Comparison of ENCODE assay signal across 29 mouse cellular contexts in the genomic region with DNA sequence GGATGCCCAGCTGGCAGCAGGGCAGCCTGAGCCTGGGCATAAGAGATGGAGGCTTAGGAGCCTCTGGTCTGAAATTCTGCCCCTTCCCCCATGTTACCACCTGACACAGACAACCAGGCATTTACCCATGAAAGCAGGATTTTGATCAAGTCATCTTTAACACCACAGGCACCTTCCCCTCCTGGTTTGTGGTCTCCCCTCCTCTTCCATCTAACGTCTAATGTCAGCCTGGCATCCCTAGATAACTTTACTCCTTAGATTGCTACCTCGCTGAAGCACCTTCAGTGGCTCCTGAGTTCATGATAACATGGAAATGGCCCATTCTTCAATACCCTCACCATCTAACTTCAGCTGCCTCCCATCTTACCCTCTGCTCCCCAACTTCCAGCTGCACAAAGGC. TPM values are rescaled to one million over a fixed set of nuclear protein-coding genes. Genes with fewer than 3 reads are reported as not detected.
A peak's percentile ranks its signal among the peaks of the same experiment; 100 is the strongest.
DNase-seq lines count a peak whose midpoint lies in the region; ATAC-seq and TF ChIP-seq lines count a peak whose summit lies in the region.
"Had no signal": no experiment of that assay in that cellular context is flagged by ENCODE, and none has a peak within 500 bp of the region (broad histone marks: within the 10 kb centered on the region; RNA-seq: fewer than 3 reads in every experiment).

No protein-coding gene starts in this region.

- TF ChIP-seq CTCF in layer of hippocampus, adult 2 months (conservative IDR thresholded peaks at IDR 0.05): no peak

- no peaks in the 10 kb centered on the region for H3K9me3 ChIP-seq in liver, embryonic 12.5 days (replicated peaks)
- H3K9me3 ChIP-seq in liver, embryonic 15.5 days (replicated peaks): no peaks in the 10 kb centered on the region
- H3K9me3 ChIP-seq in midbrain, embryonic 11.5 days (ENCODE audit: control insufficient read depth, low read length): no peaks in the 10 kb centered on the region
- H3K9me3 ChIP-seq: embryonic facial prominence, embryonic 10.5 days; embryonic facial prominence, embryonic 13.5 days; forebrain, embryonic 12.5 days; forebrain, embryonic 15.5 days; G1E; hindbrain, embryonic 13.5 days had no signal

- H3K4me2 ChIP-seq in liver, embryonic 12.5 days: no peak overlapping the region
- peak overlapping the region; percentile 46; the same call in 1 of the 2 replicates for H3K4me2 ChIP-seq in liver, embryonic 15.5 days
- no peak overlapping the region for H3K4me2 ChIP-seq in midbrain, embryonic 11.5 days
- H3K4me2 ChIP-seq: embryonic facial prominence, embryonic 13.5 days; forebrain, embryonic 12.5 days; forebrain, embryonic 15.5 days; heart, embryonic 11.5 days; hindbrain, embryonic 13.5 days had no signal

- peaks cover 29% of the 10 kb centered on the region for H3K4me1 ChIP-seq in liver, embryonic 12.5 days
- peaks cover 32% of the 10 kb centered on the region for H3K4me1 ChIP-seq in liver, embryonic 15.5 days (replicated peaks)
- H3K4me1 ChIP-seq in midbrain, embryonic 11.5 days (ENCODE audit: control insufficient read depth, insufficient read depth, low read length): no peaks in the 10 kb centered on the region
- H3K4me1 ChIP-seq: forebrain, embryonic 15.5 days had no signal

- H3K4me3 ChIP-seq in layer of hippocampus, adult 2 months: no peak overlapping the region
- no peak overlapping the region for H3K4me3 ChIP-seq in liver, embryonic 12.5 days
- no peak overlapping the region for H3K4me3 ChIP-seq in liver, embryonic 15.5 days (replicated peaks)
- H3K4me3 ChIP-seq in midbrain, embryonic 11.5 days (ENCODE audit: low read depth, low read length): no peak overlapping the region
- H3K4me3 ChIP-seq: embryonic facial prominence, embryonic 10.5 days; embryonic facial prominence, embryonic 13.5 days; erythroblast, embryonic 14.5 days; forebrain, embryonic 12.5 days; forebrain, embryonic 15.5 days; heart, adult 2 months; hindbrain, embryonic 13.5 days had no signal

- DNase-seq in layer of hippocampus, adult 2 months (ENCODE audit: low spot score in 2 of 2): no peak
- no peak for DNase-seq in layer of hippocampus, postnatal 36 days
- no peak for DNase-seq in midbrain, embryonic 11.5 days (ENCODE audit: low spot score, missing footprints)
- DNase-seq in adipocyte (ENCODE audit: low spot score): no peak
- DNase-seq in testis, postnatal 10 days (ENCODE audit: low spot score): no peak
- DNase-seq: adrenal gland, adult 2 months; adrenal gland, postnatal 14 days; B cell, adult 2 months; cerebellum, adult 11-12 months; cerebellum, adult 8-10 months; cerebellum, postnatal 10 days; cerebellum, postnatal 36 days; embryo, embryonic 11 days; gastrocnemius, postnatal 25 days; heart, adult 2 months had no signal

- no peak overlapping the region for H3K9ac ChIP-seq in liver, embryonic 12.5 days
- H3K9ac ChIP-seq in liver, embryonic 15.5 days: no peak overlapping the region
- no peak overlapping the region for H3K9ac ChIP-seq in midbrain, embryonic 11.5 days (ENCODE audit: low read length)
- H3K9ac ChIP-seq: embryonic facial prominence, embryonic 13.5 days; forebrain, embryonic 12.5 days; forebrain, embryonic 15.5 days; hindbrain, embryonic 13.5 days had no signal

- peak; percentile 46 for ATAC-seq in liver, embryonic 12.5 days
- no peak for ATAC-seq in liver, embryonic 15.5 days (ENCODE audit: insufficient read depth)
- peak; percentile 68 for ATAC-seq in megakaryocyte-erythroid progenitor cell, adult 5-6 weeks (replicated peaks; ENCODE audit: low FRiP score, low TSS enrichment, poor library complexity, severe bottlenecking)
- ATAC-seq in midbrain, embryonic 11.5 days (ENCODE audit: low FRiP score): no peak
- ATAC-seq: forebrain, embryonic 15.5 days; hindbrain, embryonic 16.5 days had no signal

- H3K36me3 ChIP-seq in liver, embryonic 12.5 days: no peaks in the 10 kb centered on the region
- H3K36me3 ChIP-seq in liver, embryonic 15.5 days (replicated peaks): no peaks in the 10 kb centered on the region
- H3K36me3 ChIP-seq in midbrain, embryonic 11.5 days (ENCODE audit: control insufficient read depth, insufficient read depth, low read length): no peaks in the 10 kb centered on the region
- H3K36me3 ChIP-seq: embryonic facial prominence, embryonic 10.5 days; embryonic facial prominence, embryonic 13.5 days; forebrain, embryonic 12.5 days; forebrain, embryonic 15.5 days; G1E; hindbrain, embryonic 13.5 days had no signal

- WGBS in liver, embryonic 12.5 days (ENCODE audit: insufficient replicate concordance): 26% methylated on average over 2 of the region's 2 CpGs
- 7% methylated on average over 2 of the region's 2 CpGs for WGBS in liver, embryonic 15.5 days (ENCODE audit: insufficient replicate concordance)
- WGBS in midbrain, embryonic 11.5 days: 78% methylated on average over 2 of the region's 2 CpGs

- H3K27ac ChIP-seq in layer of hippocampus, adult 2 months: peak overlapping the region; percentile 86
- no peak overlapping the region for H3K27ac ChIP-seq in liver, embryonic 12.5 days
- H3K27ac ChIP-seq in liver, embryonic 15.5 days (replicated peaks): no peak overlapping the region
- H3K27ac ChIP-seq in midbrain, embryonic 11.5 days (ENCODE audit: low read depth, low read length): no peak overlapping the region
- H3K27ac ChIP-seq: embryonic facial prominence, embryonic 10.5 days; embryonic facial prominence, embryonic 13.5 days; forebrain, embryonic 12.5 days; forebrain, embryonic 15.5 days; heart, adult 2 months; hindbrain, embryonic 13.5 days had no signal

- H3K27me3 ChIP-seq in liver, embryonic 12.5 days (replicated peaks): peaks cover 7% of the 10 kb centered on the region
- no peaks in the 10 kb centered on the region for H3K27me3 ChIP-seq in liver, embryonic 15.5 days
- H3K27me3 ChIP-seq in midbrain, embryonic 11.5 days (ENCODE audit: control insufficient read depth, insufficient read depth, low read length): no peaks in the 10 kb centered on the region
- H3K27me3 ChIP-seq: CH12.LX; forebrain, embryonic 12.5 days; forebrain, embryonic 15.5 days; hindbrain, embryonic 13.5 days; Patski had no signal

RNA-seq across cellular contexts. Expression of a gene that starts 26.1 kb away (rescaled TPM):
- total RNA-seq in layer of hippocampus, adult 2 months (2021): 10 to 100 TPM; 26.2 to 27.1 TPM
- total RNA-seq in layer of hippocampus, postnatal 36 days (2021): 10 to 100 TPM; 20.6 to 26.8 TPM
- 19.7 and 20.7 TPM in 2 replicates for polyA plus RNA-seq in liver, embryonic 12.5 days (2016; fragmentation: Nextera tagmentation; extraction: Ambion mirVana)
- 9.4 and 10.4 TPM in 2 replicates for polyA plus RNA-seq in liver, embryonic 15.5 days (2015; fragmentation: Nextera tagmentation; extraction: Ambion mirVana)
- total RNA-seq in megakaryocyte-erythroid progenitor cell, adult 5-6 weeks (2014; fragmentation: Nextera tagmentation): 18.7 and 27.8 TPM in 2 replicates
- 31.5 and 35.8 TPM in 2 replicates for total RNA-seq in megakaryocyte-erythroid progenitor cell, adult 5-6 weeks (2017)
- 29.0 and 32.7 TPM in 2 replicates for polyA plus RNA-seq in midbrain, embryonic 11.5 days (2014; fragmentation: Nextera tagmentation; extraction: Ambion mirVana)

Comparison
In these comparisons a context has a peak if more than half of its experiments do, and no peak if none do; other contexts are left out.
1. ATAC-seq: peak in liver, embryonic 12.5 days (single experiment) and megakaryocyte-erythroid progenitor cell, adult 5-6 weeks (single experiment); none in liver, embryonic 15.5 days (single experiment) and midbrain, embryonic 11.5 days (single experiment).